Mouse (Mus musculus): Measurements from ENCODE around the gene Atg4a-ps.
"Not testable (repeated sequence)": the region's sequence is repeated elsewhere in the genome, so short reads cannot be mapped to it uniquely, and the experiment has no call there.

Atg4a-ps gene

GRCm38 (mm10) chr3:103645968-103646367 lies at the start of gene Atg4a-ps:
TSS of gene Atg4a-ps (minus strand) at chr3:103646068.
- DNase-seq: not testable (repeated sequence)

GRCm38 (mm10) chr3:103695556-103695955 lies 49.7 kb upstream of the Atg4a-ps start:
- DNase-seq: no peak

GRCm38 (mm10) chr3:103690506-103690905 lies 44.6 kb upstream of the Atg4a-ps start:
- DNase-seq: peak; percentile 14

- no peak for DNase-seq
Observed at GRCm38 (mm10) chr3:103689043-103689442, 43.2 kb upstream of the Atg4a-ps start.

- DNase-seq: no peak
Observed at GRCm38 (mm10) chr3:103683966-103684319, 38.1 kb upstream of the Atg4a-ps start.

- DNase-seq: no peak
Observed at GRCm38 (mm10) chr3:103683234-103683965, 37.5 kb upstream of the Atg4a-ps start.

- no peak for DNase-seq
Observed at GRCm38 (mm10) chr3:103682473-103682872, 36.6 kb upstream of the Atg4a-ps start.

GRCm38 (mm10) chr3:103678811-103679210 lies 32.9 kb upstream of the Atg4a-ps start:
- no peak for DNase-seq

GRCm38 (mm10) chr3:103672716-103673115 lies 26.8 kb upstream of the Atg4a-ps start:
- no peak for DNase-seq

- no peak for DNase-seq
Observed at GRCm38 (mm10) chr3:103672113-103672512, 26.2 kb upstream of the Atg4a-ps start.

- DNase-seq: no peak
Observed at GRCm38 (mm10) chr3:103663385-103663784, 17.5 kb upstream of the Atg4a-ps start.

GRCm38 (mm10) chr3:103661714-103662113 lies 15.8 kb upstream of the Atg4a-ps start:
- DNase-seq: no peak

GRCm38 (mm10) chr3:103660012-103660411 lies 14.1 kb upstream of the Atg4a-ps start:
- no peak for DNase-seq

- DNase-seq: no peak
Observed at GRCm38 (mm10) chr3:103650406-103650805, 4.5 kb upstream of the Atg4a-ps start.

- DNase-seq: no peak
Observed at GRCm38 (mm10) chr3:103649716-103650115, 3.8 kb upstream of the Atg4a-ps start.

- no peak for DNase-seq
Observed at GRCm38 (mm10) chr3:103648486-103648885, 2.6 kb upstream of the Atg4a-ps start.

GRCm38 (mm10) chr3:103647164-103647867 lies 1.4 kb upstream of the Atg4a-ps start:
- DNase-seq: no peak

- DNase-seq: no peak
Observed at GRCm38 (mm10) chr3:103641301-103641700, 4.6 kb downstream of the Atg4a-ps start.

- no peak for DNase-seq
Observed at GRCm38 (mm10) chr3:103640226-103640803, 5.6 kb downstream of the Atg4a-ps start.

GRCm38 (mm10) chr3:103637641-103638040 lies 8.2 kb downstream of the Atg4a-ps start:
- DNase-seq: no peak

- no peak for DNase-seq
Observed at GRCm38 (mm10) chr3:103634256-103634655, 11.6 kb downstream of the Atg4a-ps start.

GRCm38 (mm10) chr3:103633831-103634230 lies 12.0 kb downstream of the Atg4a-ps start:
- DNase-seq: no peak

- DNase-seq: no peak
Observed at GRCm38 (mm10) chr3:103633124-103633523, 12.7 kb downstream of the Atg4a-ps start.

GRCm38 (mm10) chr3:103627661-103628060 lies 18.2 kb downstream of the Atg4a-ps start:
- no peak for DNase-seq
